Mouse (Mus musculus) hindlimb bud, embryonic 11.5 days (tissue): ENCODE results near the gene Reg2.
"Not testable (repeated sequence)": the region's sequence is repeated elsewhere in the genome, so short reads cannot be mapped to it uniquely, and the experiment has no call there.

Experiments used
- DNase-seq: peaks from one replicate; pipeline ENCODE4 v3.0.0-alpha.2; 2012; ENCODE audit warnings: low read depth, low spot score; ENCODE audit errors: extremely low spot score

The Reg2 gene

DNA sequence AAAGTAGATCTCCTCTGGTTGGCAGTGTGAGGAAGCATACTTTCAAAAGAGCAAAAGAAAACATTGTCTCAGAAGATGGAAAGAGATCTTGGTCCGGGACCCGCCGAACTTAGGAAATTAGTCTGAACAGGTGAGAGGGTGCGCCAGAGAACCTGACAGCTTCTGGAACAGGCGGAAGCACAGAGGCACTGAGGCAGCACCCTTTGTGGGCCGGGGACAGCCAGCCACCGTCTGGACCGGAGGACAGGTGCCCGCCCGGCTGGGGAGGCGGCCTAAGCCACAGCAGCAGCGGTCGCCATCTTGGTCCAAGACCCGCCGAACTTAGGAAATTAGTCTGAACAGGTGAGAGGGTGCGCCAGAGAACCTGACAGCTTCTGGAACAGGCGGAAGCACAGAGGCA, at the start of gene Reg2:
Gene Reg2, plus strand, starts transcription at position 301 of the 400 bp plus-strand sequence.
- DNase-seq, result not testable (repeated sequence)

DNA sequence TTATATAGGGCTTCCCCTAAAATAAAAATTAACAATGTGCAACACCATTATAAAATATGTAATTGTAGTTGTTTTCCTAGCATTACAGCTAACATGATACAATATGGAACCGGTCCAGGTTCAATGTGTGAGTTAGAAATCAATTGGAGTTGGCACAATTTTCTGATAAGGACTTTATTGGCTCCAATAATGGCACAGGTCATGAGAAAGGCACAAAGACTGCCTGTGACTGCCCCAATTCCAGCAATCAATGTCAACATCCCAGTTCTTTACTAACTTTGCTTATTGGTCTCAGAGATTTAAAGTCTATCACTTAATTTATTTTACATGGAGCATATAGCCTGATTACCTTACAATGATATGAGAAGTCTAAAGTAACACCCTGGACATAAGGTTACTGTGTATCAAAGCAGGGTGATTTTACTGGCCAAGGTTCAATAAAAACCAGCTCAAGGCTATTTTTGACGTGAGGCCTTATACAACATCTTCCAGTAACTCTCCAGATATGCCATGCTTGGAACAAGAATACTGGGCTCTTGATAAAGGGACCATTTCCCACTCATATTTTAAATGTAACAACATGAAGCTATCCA, 33.4 kb upstream of the Reg2 start:
- no peak for DNase-seq

DNA sequence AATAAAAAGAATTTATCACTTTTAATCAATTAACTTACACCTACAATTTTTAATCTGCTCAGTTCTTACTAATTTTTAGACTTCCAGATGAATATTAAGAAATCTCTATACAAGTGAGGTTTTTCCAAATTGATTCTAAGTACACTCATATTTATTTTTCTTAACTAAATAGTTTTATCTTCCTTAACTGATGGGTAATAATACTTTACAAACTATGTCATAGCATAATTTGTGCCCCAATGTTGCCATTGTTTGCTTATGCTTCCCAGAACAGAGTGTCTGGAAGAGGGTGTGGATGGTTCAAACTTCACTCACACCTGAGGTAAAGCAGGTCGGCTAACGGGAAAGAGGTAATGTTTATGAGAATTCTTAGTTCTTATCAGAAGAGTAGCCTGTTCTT, 25.1 kb upstream of the Reg2 start, which contains the start of gene Reg3b:
Gene Reg3b, plus strand, starts transcription at position 301 of the 400 bp plus-strand sequence.
- DNase-seq, result no peak

DNA sequence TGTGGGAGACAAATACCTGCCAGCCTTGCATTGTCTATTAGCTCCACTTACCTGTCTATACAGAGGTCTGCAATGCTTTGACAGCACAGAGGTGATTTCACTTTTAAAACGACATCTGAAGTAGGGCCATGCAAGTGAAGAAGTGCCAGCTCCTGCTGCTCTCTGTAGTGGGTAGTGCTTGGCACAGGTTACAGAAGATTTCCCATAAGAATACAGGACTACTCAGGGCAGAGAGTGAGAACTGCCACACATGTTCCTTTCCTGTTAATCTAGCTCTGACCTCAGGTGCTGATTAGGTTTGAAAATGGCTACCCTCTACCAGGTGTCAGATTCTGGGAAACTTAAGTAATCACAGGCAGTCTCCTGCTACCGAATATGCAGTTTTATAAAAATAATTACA, 16.7 kb upstream of the Reg2 start, which contains the start of gene Reg3d:
Gene Reg3d, minus strand, starts transcription at position 101 of the 400 bp plus-strand sequence.
- DNase-seq, result no peak

DNA sequence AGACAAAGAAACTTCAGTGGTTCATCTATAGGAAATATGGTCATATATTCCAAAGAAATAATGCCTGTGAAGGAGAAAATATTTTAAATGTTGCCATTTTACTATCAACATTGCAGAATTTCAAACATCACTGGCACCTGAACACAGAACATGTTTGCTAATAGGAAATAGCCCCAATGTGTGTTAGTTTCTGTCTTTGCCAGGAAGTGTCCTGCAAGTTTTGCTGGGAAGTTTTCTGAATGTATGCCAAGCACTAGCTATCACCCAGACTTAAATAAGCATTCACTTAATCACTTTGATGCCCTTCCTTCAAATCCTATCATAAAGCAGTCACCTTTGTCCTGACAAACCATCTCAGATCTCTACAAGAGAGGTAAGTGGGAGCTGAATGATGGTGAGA, 15.0 kb upstream of the Reg2 start, which contains the start of gene Reg3a:
Gene Reg3a, plus strand, starts transcription at position 301 of the 400 bp plus-strand sequence.
- DNase-seq, result no peak

DNA sequence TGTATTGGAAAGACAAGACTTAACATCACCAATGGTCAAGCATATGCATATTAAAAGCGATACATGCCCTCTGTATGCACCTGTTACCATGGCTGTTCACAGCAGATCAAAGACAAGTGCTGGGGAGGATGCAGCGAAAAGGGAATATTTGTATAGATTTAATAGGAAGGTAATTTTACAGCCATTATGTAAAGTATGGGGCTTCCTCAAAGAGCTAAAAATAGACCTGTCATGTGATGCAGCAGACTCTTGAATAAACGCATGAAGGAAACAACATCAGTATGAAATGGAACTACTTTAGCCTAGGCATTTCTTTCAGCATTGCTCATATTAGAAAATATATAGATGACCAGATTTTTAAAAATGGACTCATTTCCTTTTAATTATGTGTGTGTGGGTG, 9.8 kb upstream of the Reg2 start:
- no peak for DNase-seq

DNA sequence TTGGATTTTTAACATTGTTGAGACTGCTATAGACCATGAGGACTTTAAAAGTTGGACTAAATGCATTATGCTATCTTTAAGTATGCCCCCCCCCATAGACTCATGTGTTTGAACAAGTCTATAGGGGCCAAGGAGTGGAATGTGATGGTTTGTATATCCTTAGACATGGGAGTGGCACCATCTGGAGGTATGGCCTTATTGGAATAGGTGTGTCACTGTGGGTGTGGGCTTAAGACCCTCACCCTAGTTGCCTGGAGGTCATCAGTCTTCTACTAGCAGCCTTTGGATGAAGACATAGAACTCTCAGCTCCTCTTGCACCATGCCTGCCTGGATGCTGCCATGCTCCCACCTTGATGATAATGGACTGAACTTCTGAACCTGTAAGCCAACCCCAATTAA, 27.0 kb downstream of the Reg2 start, which contains the start of gene Reg1:
Gene Reg1, plus strand, starts transcription at position 301 of the 400 bp plus-strand sequence.
- not testable (repeated sequence) for DNase-seq

DNA sequence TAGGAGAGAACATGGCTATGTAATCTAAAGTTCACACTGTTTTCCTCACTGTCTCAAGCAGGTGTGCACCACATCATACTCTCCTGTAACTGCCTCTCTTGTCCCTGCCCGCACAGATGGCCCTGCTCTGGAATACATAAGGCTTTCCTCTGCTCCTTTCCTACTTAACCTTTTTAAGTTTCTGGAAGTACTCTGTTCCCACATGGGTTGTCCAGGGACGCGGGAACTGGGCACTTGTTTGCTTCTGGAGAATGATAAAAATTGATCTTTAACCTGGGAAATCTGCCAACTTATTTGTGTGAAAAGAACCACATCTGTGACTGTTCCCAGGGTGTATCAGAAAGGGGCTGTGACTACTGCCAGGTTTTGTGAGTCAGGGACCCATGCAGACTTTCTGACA, 30.1 kb downstream of the Reg2 start:
- DNase-seq, result no peak

DNA sequence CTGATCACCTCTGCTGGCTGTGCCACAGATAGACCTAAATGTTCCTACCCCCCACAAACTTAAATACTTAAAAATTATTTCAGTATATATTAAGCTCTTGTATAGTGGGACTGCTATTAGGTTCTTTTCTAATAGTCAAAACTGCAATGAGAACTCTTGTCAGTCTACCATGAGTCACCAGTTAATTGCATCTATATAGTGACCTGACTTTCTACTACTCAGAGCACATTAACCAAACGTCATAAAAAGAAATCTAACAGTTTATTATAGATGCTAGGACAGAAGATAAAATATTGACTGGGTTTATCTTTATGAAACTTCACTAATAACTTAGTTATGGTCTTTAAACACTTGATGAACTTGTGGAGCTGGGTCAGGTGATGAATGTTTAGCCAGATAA, 51.8 kb downstream of the Reg2 start:
- DNase-seq, result no peak

DNA sequence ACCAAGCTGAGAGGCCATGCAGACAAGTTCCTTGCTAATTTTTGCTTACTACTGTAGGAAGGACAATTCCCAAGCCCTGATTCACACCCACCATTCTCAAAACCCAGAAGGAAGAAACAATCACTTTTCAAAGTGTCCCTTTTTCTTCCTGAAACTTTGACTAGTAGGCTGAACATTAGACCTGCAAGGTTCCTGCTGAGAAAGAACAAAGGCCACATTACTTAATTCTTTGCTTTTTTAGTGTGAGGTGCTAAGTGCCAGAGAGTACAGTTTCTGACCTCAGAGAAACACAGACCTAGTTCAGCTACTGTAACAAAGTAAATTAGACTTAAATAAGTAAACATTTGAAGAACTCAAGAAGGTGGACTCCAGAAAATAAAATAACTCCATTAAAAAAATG, 53.0 kb downstream of the Reg2 start:
- no peak for DNase-seq

DNA sequence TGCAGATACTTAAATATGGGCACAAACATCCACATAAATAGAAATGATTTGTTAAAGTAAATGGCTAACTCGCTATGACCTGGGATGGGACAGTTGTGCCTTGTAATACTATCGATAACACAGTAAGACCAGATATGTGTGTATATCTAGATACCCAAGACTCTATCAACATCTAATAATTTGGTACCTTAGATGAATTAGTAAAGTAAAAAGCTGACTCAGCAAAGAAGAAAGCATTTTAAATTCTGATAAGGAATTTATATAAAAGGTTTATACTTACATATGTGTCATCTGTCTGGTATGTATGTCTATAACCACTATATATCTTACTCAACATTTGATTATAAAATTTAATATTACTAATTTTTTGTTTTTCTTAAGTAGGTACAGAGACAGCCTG, 57.4 kb downstream of the Reg2 start:
- DNase-seq, result no peak
